Mouse (Mus musculus) cerebellum, adult 2 months (tissue): ENCODE measurements around the gene Cfi. TPM values are rescaled to one million over a fixed set of nuclear protein-coding genes. Genes with fewer than 3 reads are reported as not detected.

Source experiments
- DNase-seq, 2 experiments: peaks; one replicate each; pipeline ENCODE4 v3.0.0; 2021
- H3K27ac ChIP-seq: fragments of 200-500 bp; 2 replicates; pipeline ENCODE4 v1.5.1; 2012; ENCODE audit warnings: low read length, control low read depth, inconsistent platforms; ENCODE audit not compliant: insufficient read depth
- H3K27me3 ChIP-seq: fragments of 200-500 bp; 2 replicates; pipeline ENCODE4 v1.6.1; 2012; ENCODE audit warnings: inconsistent platforms, mild to moderate bottlenecking, low read length, moderate library complexity; ENCODE audit not compliant: control insufficient read depth, insufficient read depth
- H3K4me1 ChIP-seq: fragments of 200-500 bp; 2 replicates; pipeline ENCODE4 v1.6.1; 2011; ENCODE audit warnings: low read length; ENCODE audit not compliant: control insufficient read depth, insufficient read depth
- H3K4me3 ChIP-seq: fragments of 200-500 bp; replicated peaks from 2 replicates; pipeline ENCODE3; 2011; ENCODE audit warnings: mild to moderate bottlenecking, low read depth, low read length, control low read depth; ENCODE audit not compliant: insufficient read depth
- CTCF ChIP-seq: fragments of 200-500 bp; IDR thresholded peaks from 2 replicates; pipeline ENCODE4 v1.5.1; 2011; ENCODE audit warnings: low read depth, mild to moderate bottlenecking, control low read depth, low read length, moderate library complexity, borderline replicate concordance; ENCODE audit not compliant: insufficient read depth
- POLR2A ChIP-seq: fragments of 200-500 bp; IDR thresholded peaks from 2 replicates; pipeline ENCODE4 v1.6.1; 2011; ENCODE audit warnings: low read length, control low read depth, borderline replicate concordance; ENCODE audit not compliant: insufficient read depth
- WGBS: fragments of 180-500 bp; shearing (Covaris S2); methylation state at CpG from one replicate; pipeline ENCODE4 v1.1.7; 2018; 5-methylcytosine and 5-hydroxymethylcytosine counted together
- polyA plus RNA-seq: library from polyadenylated mRNA; depleted of rRNA; stranded (reverse); fragments of >200 nt; gene quantifications from 2 replicates; pipeline ENCODE4 v1.2.3, GENCODE M21; 2012

Gene Cfi
- polyA plus RNA-seq, 1 experiment = 0.15 TPM

DNA sequence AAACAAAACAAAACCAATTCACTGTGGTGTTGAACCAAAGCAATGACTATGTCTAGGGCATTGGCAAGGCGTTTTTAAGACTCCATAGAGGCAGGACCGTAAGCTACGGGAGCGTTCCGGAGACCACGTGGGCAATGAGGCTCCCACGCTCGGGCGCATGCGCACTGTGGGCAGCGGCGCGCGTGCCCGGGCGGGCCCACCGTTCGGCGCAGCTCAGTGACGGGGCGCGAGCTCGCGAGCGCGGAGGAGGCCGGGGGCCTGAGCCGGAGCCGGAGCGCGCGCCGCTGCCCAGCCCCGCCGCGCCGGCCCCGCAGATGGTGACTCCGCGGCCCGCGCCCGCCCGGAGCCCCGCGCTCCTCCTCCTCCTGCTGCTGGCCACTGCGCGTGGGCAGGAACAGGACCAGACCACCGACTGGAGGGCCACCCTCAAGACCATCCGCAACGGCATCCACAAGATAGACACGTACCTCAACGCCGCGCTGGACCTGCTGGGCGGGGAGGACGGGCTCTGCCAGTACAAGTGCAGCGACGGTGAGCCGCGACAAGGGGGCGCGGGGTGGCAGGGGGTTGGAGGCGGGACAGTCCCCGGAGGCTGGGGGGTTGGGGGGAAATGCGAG is 42.8 kb downstream of the Cfi start, which contains the start of gene Pla2g12a:
TSS of gene Pla2g12a (plus strand) at position 202 of the 617 bp plus-strand sequence.
- DNase-seq = peak; percentile 93 to 94
- peak within 1 kb of the TSS; percentile 81 for H3K4me3 ChIP-seq
- H3K27ac ChIP-seq = 0 out of 2 replicates have a peak within 1 kb of the TSS, but pooled peaks have one; percentile 35
- TF ChIP-seq CTCF = no peak
- 0 out of 2 replicates have a peak, but pooled peaks have one; percentile 54 for TF ChIP-seq POLR2A
- H3K4me1 ChIP-seq = no peaks in the 10 kb centered on the region
- no peaks in the 10 kb centered on the region for H3K27me3 ChIP-seq
- WGBS = under 1% methylated on average over 66 of the region's 66 CpGs

- peak overlapping the region; percentile 81 for H3K4me3 ChIP-seq
- H3K27me3 ChIP-seq = no peaks in the 10 kb centered on the region
- TF ChIP-seq POLR2A (no peak), CTCF (no peak)
- WGBS = 2% methylated on average over 25 of the region's 25 CpGs
- no peaks in the 10 kb centered on the region for H3K4me1 ChIP-seq
- H3K27ac ChIP-seq = no peak overlapping the region
- DNase-seq = peak in 1 of 2 experiments; percentile 40
These were observed 43.6 kb downstream of the Cfi start for GRCm38 (mm10) chr3:129879131-129879757.

DNA sequence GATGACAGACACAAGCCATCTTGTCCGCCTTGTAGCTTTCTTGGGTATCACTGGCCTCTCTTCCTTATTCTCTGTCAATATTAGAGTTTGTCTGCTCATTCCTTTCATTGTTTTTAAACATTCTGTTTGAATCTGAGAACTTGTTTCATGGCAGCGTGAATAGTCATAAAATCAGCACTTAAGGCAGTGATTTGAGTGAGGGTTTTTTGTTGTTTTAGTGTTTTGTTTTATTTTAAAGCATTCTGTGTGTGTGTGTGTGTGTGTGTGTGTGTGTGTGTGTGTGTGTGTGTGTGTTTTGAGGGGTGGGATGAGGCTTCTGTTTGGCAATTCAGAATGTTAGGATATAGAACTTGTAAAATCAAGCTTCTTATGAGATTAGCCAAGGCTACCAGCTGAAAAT is 44.2 kb downstream of the Cfi start:
- Histone ChIP-seq H3K27me3 (no peaks in the 10 kb centered on the region), H3K4me1 (no peaks in the 10 kb centered on the region), H3K27ac (no peak overlapping the region), H3K4me3 (no peak overlapping the region)
- no peak for DNase-seq
- TF ChIP-seq CTCF (no peak), POLR2A (no peak)
- 82% methylated on average over 2 of the region's 2 CpGs for WGBS

DNA sequence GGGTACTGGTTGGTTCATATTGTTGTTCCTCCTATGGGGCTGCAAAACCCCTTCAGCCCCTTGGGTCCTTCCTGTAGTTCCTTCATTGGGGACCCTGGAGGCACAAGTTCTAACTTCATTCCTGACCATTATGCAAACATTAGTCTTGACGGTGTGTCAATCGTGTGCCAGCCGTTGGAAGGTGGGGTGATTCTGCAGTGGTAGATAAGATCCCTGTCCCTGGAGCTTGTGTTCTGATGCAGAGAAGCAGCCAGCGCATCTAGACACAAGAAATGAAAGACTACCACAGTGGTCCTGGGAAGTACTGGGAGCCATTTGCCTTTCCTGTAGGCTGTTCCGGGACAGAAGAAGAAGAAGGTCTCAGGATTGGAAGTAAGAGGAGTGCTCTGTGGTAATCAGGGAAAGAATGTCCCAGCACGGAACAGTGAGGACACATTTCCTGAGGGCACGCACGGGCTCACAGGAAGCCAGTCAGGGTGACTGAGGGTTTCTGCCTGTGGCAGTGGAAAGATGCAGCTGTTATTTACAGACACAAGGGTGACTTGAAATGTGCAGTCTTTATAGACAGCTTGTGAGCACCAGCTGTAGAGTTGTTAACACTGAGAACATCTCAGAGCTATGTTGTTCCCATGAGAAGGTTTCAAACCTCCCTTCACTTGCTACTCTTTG is 45.4 kb downstream of the Cfi start:
- 87% methylated on average over 8 of the region's 8 CpGs for WGBS
- Histone ChIP-seq H3K27me3 (no peaks in the 10 kb centered on the region), H3K4me3 (no peak overlapping the region), H3K4me1 (no peaks in the 10 kb centered on the region), H3K27ac (no peak overlapping the region)
- no peak for DNase-seq
- TF ChIP-seq POLR2A = no peak
- no peak for TF ChIP-seq CTCF

- no peaks in the 10 kb centered on the region for H3K27me3 ChIP-seq
- TF ChIP-seq CTCF (no peak), POLR2A (no peak)
- no peak for DNase-seq
- WGBS = 91% methylated on average over 9 of the region's 9 CpGs
- H3K4me1 ChIP-seq = no peaks in the 10 kb centered on the region
- H3K27ac ChIP-seq = no peak overlapping the region
- no peak overlapping the region for H3K4me3 ChIP-seq
These were observed 49.9 kb downstream of the Cfi start for GRCm38 (mm10) chr3:129885577-129885976.

GRCm38 (mm10) chr3:129886430-129886829 is 50.7 kb downstream of the Cfi start:
- WGBS = 87% methylated on average over 5 of the region's 5 CpGs

GRCm38 (mm10) chr3:129887779-129888517 is 52.3 kb downstream of the Cfi start:
- no peak overlapping the region for H3K4me3 ChIP-seq
- DNase-seq = no peak
- no peaks in the 10 kb centered on the region for H3K4me1 ChIP-seq
- no peak overlapping the region for H3K27ac ChIP-seq
- TF ChIP-seq CTCF (no peak), POLR2A (no peak)
- WGBS = 89% methylated on average over 13 of the region's 13 CpGs
- no peaks in the 10 kb centered on the region for H3K27me3 ChIP-seq

More at GRCm38 (mm10) chr3:129886430-129886829, 50.7 kb downstream of the Cfi start:
- no peaks in the 10 kb centered on the region for H3K4me1 ChIP-seq
- no peaks in the 10 kb centered on the region for H3K27me3 ChIP-seq
- no peak for DNase-seq
- H3K4me3 ChIP-seq = no peak overlapping the region
- H3K27ac ChIP-seq = no peak overlapping the region
- TF ChIP-seq CTCF (no peak), POLR2A (no peak)
